Mouse (Mus musculus) heart, adult 2 months (tissue): Measurements from ENCODE around the gene Zfp715.

Source experiments
- CTCF ChIP-seq: fragments of 200-600 bp; IDR thresholded peaks from 2 replicates; pipeline ENCODE4 v1.8.1; 2022; ENCODE audit warnings: antibody characterized with exemption, mild to moderate bottlenecking, moderate library complexity
- POLR2A ChIP-seq: fragments of 200-500 bp; IDR thresholded peaks from 2 replicates; pipeline ENCODE4 v1.6.1; 2011; ENCODE audit warnings: mild to moderate bottlenecking, low read depth, low read length, control low read depth; ENCODE audit not compliant: insufficient read depth

DNA sequence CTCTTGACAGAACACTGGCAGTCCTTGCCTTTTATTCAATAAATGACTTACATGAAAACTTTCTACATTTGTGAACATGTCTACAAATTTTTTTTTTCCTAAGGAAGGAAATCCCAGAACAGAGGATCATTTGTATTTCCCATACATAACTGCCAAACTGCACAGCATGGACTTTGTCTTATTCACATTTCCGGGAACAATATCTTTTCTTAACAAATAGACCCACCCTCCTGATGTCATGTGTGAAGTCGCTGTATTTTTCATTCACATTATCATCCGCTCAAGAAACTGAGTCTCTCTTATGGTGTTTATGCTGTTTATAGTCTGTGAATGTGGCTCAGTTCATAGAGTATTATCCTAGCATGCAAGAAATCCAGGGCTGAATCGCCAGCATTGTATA is 40.7 kb upstream of the Zfp715 start:
- TF ChIP-seq POLR2A (no peak), CTCF (no peak)
